Mouse (Mus musculus) layer of hippocampus, adult 2 months (tissue): ENCODE measurements around the gene Tmem184b. TPM values are rescaled to one million over a fixed set of nuclear protein-coding genes. Genes with fewer than 3 reads are reported as not detected.

Experiments used
- DNase-seq, 2 experiments: peaks; one replicate each; pipeline ENCODE4 v3.0.0; 2022; ENCODE audit warnings: low spot score in 2 of 2
- H3K27ac ChIP-seq: fragments of 200-600 bp; 2 replicates; pipeline ENCODE4 v1.8.1; 2022
- H3K4me3 ChIP-seq: fragments of 200-600 bp; 2 replicates; pipeline ENCODE4 v1.8.1; 2022; ENCODE audit warnings: mild to moderate bottlenecking
- CTCF ChIP-seq: fragments of 200-600 bp; conservative IDR thresholded peaks from 2 replicates; pipeline ENCODE4 v1.8.1; 2022; ENCODE audit warnings: antibody characterized with exemption, mild to moderate bottlenecking, moderate library complexity
- long read RNA-seq, 2 experiments: library from polyadenylated mRNA; stranded (forward); transcript quantifications; one replicate each; pipeline ENCODE4 v2.0.0; 2021; ENCODE audit warnings: borderline mapping rate in 2 of 2
- total RNA-seq, 2 experiments: library from RNA; stranded (reverse); gene quantifications; 2 replicates each; pipeline ENCODE4 v1.2.3; 2021

The Tmem184b gene
- 10 to 100 TPM; 53.6 to 56.0 TPM for total RNA-seq
- long read RNA-seq, experiment 1, transcript Tmem184b-204 (10 exons, 3,315 nt), result major isoform, 35 of 75 reads
- long read RNA-seq, experiment 1, partial matches to known transcripts, result 14 of 75 reads
- long read RNA-seq, experiment 1, other reads (novel, unspliced or antisense), result 21 of 75 reads
- long read RNA-seq, experiment 2, transcript Tmem184b-204 (10 exons, 3,315 nt), result major isoform, 48 of 87 reads
- long read RNA-seq, experiment 2, transcript Tmem184b-201 (9 exons, 3,627 nt), result minor isoform, 12 of 87 reads
- long read RNA-seq, experiment 2, partial matches to known transcripts, result 11 of 87 reads
- long read RNA-seq, experiment 2, other reads (novel, unspliced or antisense), result 15 of 87 reads

DNA sequence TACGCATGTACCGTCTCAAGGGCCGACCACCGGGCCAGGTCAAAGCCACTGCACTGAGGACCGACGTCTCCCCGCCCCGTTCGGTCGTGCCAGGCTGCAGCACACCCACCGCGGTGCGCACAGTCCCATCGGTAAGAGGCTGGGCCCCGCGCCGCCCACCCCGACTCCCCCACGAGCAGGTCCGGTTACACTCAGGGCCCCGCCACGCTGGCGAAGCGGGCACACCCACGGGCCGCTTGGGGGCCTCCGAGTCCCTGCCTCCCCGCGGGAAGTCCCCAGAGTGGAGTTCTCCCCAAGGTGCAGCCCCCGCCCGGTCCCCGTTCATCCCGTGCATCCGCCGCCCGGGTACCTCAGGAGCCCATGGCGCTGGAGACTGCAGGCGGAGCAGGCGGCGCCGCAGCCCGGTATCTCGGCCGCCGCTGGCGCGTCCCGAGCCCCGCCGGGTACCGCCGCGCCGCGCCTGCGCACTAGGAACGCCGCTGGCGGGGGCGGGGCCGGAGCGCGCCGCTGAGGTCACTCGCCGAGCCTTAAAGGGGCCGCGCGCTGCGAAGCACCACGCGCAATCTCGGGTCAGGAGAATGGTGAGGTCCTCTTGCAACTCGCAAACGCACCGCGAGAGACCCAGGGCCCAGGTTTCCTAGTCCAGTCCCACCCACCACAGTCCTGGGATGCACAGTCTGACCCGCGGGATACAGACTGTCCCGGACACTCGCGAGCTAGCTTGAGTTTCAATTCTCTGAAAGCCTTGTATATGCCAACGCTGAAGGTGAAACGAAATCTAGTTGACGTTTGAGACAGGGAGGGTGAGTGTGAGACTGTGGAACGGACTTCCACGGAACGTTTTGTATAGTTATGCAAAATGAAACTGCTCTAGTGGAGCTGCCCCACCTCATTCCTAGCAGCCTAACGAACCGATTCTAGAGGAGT is at the start of gene Tmem184b:
TSS of gene Tmem184b (minus strand) at position 734 of the 927 bp plus-strand sequence.
- H3K27ac ChIP-seq, result peak within 1 kb of the TSS; percentile 96
- peak within 1 kb of the TSS; percentile 69 for H3K4me3 ChIP-seq
- peak; percentile 27; the same call in 1 of the 2 replicates for TF ChIP-seq CTCF
- DNase-seq, result peak; percentile 81 to 86

GRCm38 (mm10) chr15:79448041-79448440 is 44.7 kb upstream of the Tmem184b start:
- no peak for TF ChIP-seq CTCF
- Histone ChIP-seq H3K27ac (no peak overlapping the region), H3K4me3 (no peak overlapping the region)
- no peak for DNase-seq

DNA sequence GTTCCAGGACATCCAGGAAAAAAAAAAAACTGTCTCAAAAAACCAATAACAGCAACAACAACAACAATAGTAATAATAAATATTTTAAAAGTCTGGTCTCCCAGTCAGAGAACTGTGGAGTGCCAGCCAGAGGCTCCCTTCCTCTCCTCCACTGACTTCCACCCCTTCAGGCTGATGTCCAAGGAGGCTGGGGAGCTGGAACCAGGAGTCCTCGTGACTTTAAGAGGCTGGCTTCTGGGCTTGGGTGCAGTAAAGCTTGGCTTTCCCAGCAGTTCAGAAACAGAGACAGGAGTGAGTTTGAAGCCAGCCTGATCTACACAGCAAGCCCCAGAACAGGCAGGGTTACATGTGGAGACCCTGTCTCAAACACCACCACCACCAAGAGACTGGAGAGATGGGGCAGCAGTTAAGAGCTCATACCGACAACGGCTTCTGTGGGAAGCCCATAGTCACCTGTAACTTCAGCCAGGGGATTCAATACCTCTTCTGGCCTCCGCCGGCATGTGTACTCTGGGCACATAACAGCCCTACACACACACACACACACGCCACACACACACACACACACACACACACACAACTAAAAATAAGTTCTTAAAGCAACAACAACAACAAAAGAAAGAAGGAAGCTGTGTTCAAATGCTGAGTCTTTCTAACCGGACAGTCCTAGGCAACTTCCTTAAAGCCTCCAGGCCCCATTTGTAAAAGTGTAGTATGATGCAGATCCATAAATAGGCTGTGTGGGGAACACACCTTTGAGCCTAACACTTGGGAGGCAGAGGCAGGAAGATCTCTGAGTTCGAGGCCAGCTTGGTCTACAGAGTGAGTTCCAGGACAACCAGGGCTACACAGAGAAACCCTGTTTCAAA is 42.7 kb upstream of the Tmem184b start:
- Histone ChIP-seq H3K4me3 (no peak overlapping the region), H3K27ac (no peak overlapping the region)
- TF ChIP-seq CTCF, result no peak
- DNase-seq, result no peak

GRCm38 (mm10) chr15:79443856-79444410 is 40.6 kb upstream of the Tmem184b start:
- DNase-seq, result peak in 1 of 2 experiments; percentile 38
- H3K27ac ChIP-seq, result no peak overlapping the region
- no peak for TF ChIP-seq CTCF

GRCm38 (mm10) chr15:79442961-79443518 is 39.7 kb upstream of the Tmem184b start:
- no peak overlapping the region for H3K4me3 ChIP-seq
- TF ChIP-seq CTCF, result no peak
- H3K27ac ChIP-seq, result peak overlapping the region; percentile 41; the same call in 1 of the 2 replicates
- DNase-seq, result no peak

More at GRCm38 (mm10) chr15:79443856-79444410, 40.6 kb upstream of the Tmem184b start:
- H3K4me3 ChIP-seq, result no peak overlapping the region

DNA sequence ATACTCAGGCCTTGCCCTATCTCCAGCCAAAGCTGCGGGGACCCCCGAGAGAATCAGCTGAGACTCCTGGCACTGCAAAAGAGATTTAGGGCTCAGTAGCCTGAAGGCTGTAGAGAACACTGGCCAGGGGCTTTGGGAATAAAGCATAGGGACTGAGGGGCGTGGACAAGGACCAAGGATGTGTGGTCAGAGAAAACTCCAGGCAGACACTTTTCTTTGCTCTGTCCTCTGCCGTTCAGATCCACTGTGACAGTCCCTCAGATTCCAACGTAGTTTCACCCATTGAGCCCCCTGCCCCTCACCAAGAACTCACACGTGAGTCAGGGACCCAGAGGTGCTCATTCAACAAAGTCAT is 38.9 kb upstream of the Tmem184b start:
- TF ChIP-seq CTCF, result no peak
- H3K27ac ChIP-seq, result peak overlapping the region; percentile 89
- peak overlapping the region; percentile 65 for H3K4me3 ChIP-seq
- no peak for DNase-seq

DNA sequence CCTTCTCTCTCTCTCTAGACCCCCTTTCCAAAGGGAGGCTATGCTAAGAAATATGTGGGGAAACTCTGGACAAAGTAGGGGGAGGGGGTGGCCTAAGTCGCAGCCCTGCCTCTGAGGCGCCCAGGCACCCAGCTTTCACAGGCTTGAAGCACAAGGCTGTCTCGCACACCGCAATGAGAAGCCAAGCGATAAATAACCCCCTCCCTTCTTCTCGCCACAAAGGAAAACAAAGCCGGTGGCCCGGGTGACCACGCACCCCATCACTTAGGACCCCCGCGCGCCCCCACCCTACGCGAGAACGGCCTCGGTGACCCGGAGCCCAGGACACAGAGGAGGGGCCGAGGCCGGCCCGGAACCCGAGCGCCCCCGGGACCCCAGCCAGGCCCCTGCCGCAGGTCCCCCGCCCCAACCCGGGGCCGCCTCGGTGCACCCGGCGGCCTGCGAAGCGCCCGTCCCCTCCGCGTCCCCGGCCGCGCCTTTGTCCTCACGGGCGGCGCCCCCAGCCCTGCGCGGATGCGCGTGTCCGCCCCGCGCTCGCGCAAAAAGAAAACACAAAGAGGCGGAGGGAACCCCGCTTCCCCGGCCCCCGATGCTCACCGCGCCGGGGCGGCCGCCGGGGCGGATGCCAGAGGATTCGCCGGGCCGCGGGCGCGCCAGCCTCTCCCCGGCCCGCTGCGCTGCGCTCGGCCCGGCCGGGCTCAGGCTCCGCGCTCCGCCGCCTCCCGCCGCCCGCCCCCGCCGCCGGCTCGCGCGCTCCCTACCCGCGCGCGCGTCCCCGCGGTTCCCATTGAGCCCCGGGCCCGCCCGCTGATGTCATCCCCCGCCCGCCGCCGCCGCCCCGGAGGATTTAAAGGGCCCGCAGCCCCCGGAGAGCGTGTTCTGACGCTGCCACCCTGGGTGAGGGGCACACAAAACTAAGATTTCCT is 38.2 kb upstream of the Tmem184b start:
- Histone ChIP-seq H3K4me3 (peak overlapping the region; percentile 72), H3K27ac (peak overlapping the region; percentile 97)
- DNase-seq, result peak; percentile 76 to 86
- TF ChIP-seq CTCF, result no peak

GRCm38 (mm10) chr15:79440651-79441330 is 37.4 kb upstream of the Tmem184b start:
- H3K4me3 ChIP-seq, result peak overlapping the region; percentile 72
- no peak for TF ChIP-seq CTCF
- H3K27ac ChIP-seq, result peak overlapping the region; percentile 97
- no peak for DNase-seq

DNA sequence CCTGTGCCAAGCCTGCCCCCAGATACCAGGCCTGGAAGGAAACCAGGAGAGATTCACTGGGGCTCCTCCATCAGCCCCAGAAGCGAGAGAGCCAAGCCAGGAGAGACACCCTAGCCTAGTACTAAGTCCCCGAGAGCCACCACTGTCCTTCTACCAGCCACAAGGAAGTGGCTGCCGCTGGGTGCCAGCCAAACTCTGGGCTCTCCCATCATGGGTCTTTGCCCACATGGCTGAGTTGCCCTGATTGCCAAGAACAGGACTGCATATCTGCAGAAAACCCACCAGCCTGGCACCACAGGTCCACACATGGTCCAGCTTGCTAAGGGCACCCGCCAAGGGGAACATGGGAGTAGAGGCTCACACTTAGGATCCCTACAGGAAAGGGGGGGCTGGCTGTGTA is 36.9 kb upstream of the Tmem184b start:
- no peak for TF ChIP-seq CTCF
- H3K4me3 ChIP-seq, result peak overlapping the region; percentile 72
- DNase-seq, result peak; percentile 33 to 43
- peak overlapping the region; percentile 97 for H3K27ac ChIP-seq

GRCm38 (mm10) chr15:79439386-79439785 is 36.0 kb upstream of the Tmem184b start:
- TF ChIP-seq CTCF, result no peak
- DNase-seq, result no peak
- Histone ChIP-seq H3K27ac (no peak overlapping the region; the same call in 1 of the 2 replicates), H3K4me3 (no peak overlapping the region)
